Mouse (Mus musculus) liver, adult 2 months (tissue): ENCODE results near the gene Usf2. TPM values are rescaled to one million over a fixed set of nuclear protein-coding genes. Genes with fewer than 3 reads are reported as not detected.
"Not testable (repeated sequence)": the region's sequence is repeated elsewhere in the genome, so short reads cannot be mapped to it uniquely, and the experiment has no call there.

Source experiments
- DNase-seq: peaks from one replicate; pipeline ENCODE4 v3.0.0-alpha.2; 2011; ENCODE audit warnings: low read depth, low spot score; ENCODE audit errors: extremely low read depth
- H3K27ac ChIP-seq: fragments of 200-500 bp; replicated peaks from 2 replicates; pipeline ENCODE4 v1.5.1; 2012; ENCODE audit warnings: low read depth, mild to moderate bottlenecking, control low read depth, inconsistent platforms, low read length; ENCODE audit not compliant: insufficient read depth
- H3K27me3 ChIP-seq: fragments of 200-500 bp; 2 replicates; pipeline ENCODE4 v1.6.1; 2012; ENCODE audit warnings: mild to moderate bottlenecking, moderate library complexity, low read length, inconsistent platforms; ENCODE audit not compliant: control insufficient read depth, insufficient read depth
- H3K36me3 ChIP-seq: fragments of 200-500 bp; 2 replicates; pipeline ENCODE4 v1.6.1; 2012; ENCODE audit warnings: low read length, inconsistent platforms; ENCODE audit not compliant: control insufficient read depth, insufficient read depth
- H3K4me1 ChIP-seq: fragments of 200-500 bp; 2 replicates; pipeline ENCODE4 v1.6.1; 2011; ENCODE audit warnings: low read length; ENCODE audit not compliant: control insufficient read depth, insufficient read depth
- H3K4me3 ChIP-seq: fragments of 200-500 bp; 2 replicates; pipeline ENCODE4 v1.5.1; 2011; ENCODE audit warnings: low read depth, mild to moderate bottlenecking, control low read depth, low read length, moderate library complexity; ENCODE audit not compliant: insufficient read depth
- H3K79me2 ChIP-seq: fragments of 200-500 bp; 2 replicates; pipeline ENCODE4 v1.6.1; 2012; ENCODE audit warnings: inconsistent platforms, mild to moderate bottlenecking, low read length, moderate library complexity; ENCODE audit not compliant: control insufficient read depth, insufficient read depth
- H3K9ac ChIP-seq: fragments of 200-500 bp; 2 replicates; pipeline ENCODE4 v1.6.1; 2012; ENCODE audit warnings: low read depth, mild to moderate bottlenecking, control low read depth, inconsistent platforms, low read length
- CTCF ChIP-seq: fragments of 200-500 bp; IDR thresholded peaks from 2 replicates; pipeline ENCODE4 v1.5.1; 2011; ENCODE audit warnings: low read depth, low read length, control low read depth
- POLR2A ChIP-seq: fragments of 200-500 bp; IDR thresholded peaks from 2 replicates; pipeline ENCODE4 v1.6.1; 2011; ENCODE audit warnings: low read length, control low read depth; ENCODE audit not compliant: insufficient read depth; ENCODE audit errors: extremely low read depth
- WGBS: fragments of 180-500 bp; shearing (Covaris S2); methylation state at CpG from one replicate; pipeline ENCODE4 v1.1.7; 2018; 5-methylcytosine and 5-hydroxymethylcytosine counted together
- polyA plus RNA-seq: library from polyadenylated mRNA; depleted of rRNA; stranded (reverse); fragments of >200 nt; gene quantifications from 2 replicates; pipeline ENCODE4 v1.2.3, GENCODE M21; 2012
- total RNA-seq: library from RNA; depleted of rRNA; stranded (reverse); fragments of >200 nt; gene quantifications from 2 replicates; pipeline ENCODE4 v1.2.3, GENCODE M21; 2014

Gene Usf2
- total and polyA plus RNA-seq, 2 experiments: 40.5 to 161 TPM

GRCm38 (mm10) chr7:30942365-30942764 is 14.2 kb downstream of the Usf2 start:
- H3K79me2 ChIP-seq, H3K4me1 ChIP-seq, H3K36me3 ChIP-seq, H3K27me3 ChIP-seq: not testable (repeated sequence)
- H3K4me3 ChIP-seq: peak overlapping the region; percentile 41
- peak overlapping the region; percentile 38 for H3K9ac ChIP-seq
- peak; percentile 23; the same call in 1 of the 2 replicates for TF ChIP-seq POLR2A
- H3K27ac ChIP-seq: peak overlapping the region; percentile 43
- peak; percentile 17 for DNase-seq
- WGBS: 44% methylated on average over 3 of the region's 3 CpGs

DNA sequence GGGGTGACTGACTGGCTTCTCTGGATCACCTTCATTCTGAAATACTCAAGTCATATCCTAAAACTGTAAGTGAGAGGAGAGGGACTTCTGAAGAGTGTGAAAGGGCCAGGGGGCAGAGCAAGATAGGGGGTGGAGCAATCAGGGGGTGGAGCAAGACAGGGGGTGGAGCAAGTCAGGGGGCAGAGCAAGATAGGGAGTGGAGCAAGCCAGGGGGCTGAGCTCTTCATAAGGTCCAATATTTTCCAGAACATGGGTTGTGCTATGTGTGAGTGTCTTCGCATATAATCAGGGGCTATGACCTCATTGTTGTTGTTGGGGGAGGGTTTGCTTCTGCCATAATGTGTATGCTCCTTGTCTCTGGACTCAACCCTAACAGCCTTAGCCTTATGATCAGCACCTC is 16.5 kb downstream of the Usf2 start:
- H3K4me3 ChIP-seq, H3K36me3 ChIP-seq, H3K4me1 ChIP-seq, H3K9ac ChIP-seq, H3K27me3 ChIP-seq, H3K79me2 ChIP-seq, H3K27ac ChIP-seq: not testable (repeated sequence)
- WGBS: 42% methylated on average over 1 of the region's 1 CpGs
- TF ChIP-seq POLR2A: 0 out of 2 replicates have a peak, but pooled peaks have one; percentile 20
- DNase-seq: peak; percentile 59

DNA sequence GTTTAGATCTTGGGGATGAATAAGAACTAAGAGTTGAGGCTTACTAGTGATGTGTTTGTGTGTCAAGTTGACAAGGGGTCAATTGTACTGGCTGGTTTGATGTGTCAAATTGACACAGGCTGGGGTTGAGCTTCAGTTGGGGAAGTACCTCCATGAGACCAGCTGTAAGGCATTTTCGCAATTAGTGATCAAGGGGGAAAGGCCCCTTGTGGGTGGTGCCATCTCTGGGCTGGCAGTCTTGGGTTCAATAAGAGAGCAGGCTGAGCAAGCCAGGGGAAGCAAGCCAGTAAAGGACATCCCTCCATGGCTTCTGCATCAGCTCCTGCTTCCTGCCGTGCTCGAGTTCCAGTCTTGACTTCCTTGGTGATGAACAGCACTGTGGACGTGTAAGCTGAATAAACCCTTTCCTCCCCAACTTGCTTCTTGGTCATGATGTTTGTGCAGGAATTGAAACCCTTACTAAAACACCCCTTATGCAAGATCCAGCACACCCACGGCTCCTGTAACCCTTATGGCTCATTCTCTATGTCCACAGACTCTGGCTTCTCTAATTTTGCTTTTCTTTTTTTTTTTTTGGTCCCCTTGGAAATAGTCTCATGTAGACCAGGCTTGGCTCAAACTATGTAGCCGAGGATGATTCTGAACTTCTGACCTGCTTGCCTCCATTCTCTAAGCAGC is 21.0 kb downstream of the Usf2 start:
- H3K27me3 ChIP-seq, H3K9ac ChIP-seq, DNase-seq, H3K4me1 ChIP-seq, H3K36me3 ChIP-seq, H3K27ac ChIP-seq, H3K4me3 ChIP-seq, H3K79me2 ChIP-seq: not testable (repeated sequence)
- 79% methylated on average over 6 of the region's 6 CpGs for WGBS

DNA sequence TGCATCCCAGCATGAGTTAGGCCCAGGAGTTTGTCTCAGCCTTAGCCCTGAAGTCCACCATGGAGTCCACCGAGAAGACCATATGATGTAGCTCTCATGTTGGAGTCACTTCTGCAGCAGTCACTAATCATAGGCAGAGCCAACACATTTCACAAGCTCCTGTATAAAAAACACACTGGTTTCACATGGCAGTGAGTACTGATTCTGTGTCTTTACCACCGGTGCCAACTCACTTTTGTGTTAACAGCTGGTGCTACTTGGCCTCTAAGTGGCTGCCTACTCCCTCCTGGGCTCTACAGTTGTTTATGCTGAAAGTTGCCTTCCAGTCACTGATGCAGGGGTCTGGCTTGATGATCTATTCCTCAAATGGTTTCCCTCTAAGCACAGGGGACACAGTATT is 32.0 kb downstream of the Usf2 start, which contains the start of gene Hamp2:
Gene Hamp2 (minus strand): TSS at position 101 of the 400 bp plus-strand sequence.
- not testable (repeated sequence) for DNase-seq, H3K79me2 ChIP-seq, H3K4me1 ChIP-seq, H3K27ac ChIP-seq, H3K4me3 ChIP-seq, H3K36me3 ChIP-seq, H3K9ac ChIP-seq, H3K27me3 ChIP-seq
- WGBS: 54% methylated on average over 2 of the region's 2 CpGs

- no peaks in the 10 kb centered on the region for H3K4me1 ChIP-seq
- TF ChIP-seq POLR2A (no peak), CTCF (no peak)
- WGBS: 21% methylated on average over 3 of the region's 3 CpGs
- DNase-seq: peak; percentile 51
- no peaks in the 10 kb centered on the region for H3K79me2 ChIP-seq
- H3K27me3 ChIP-seq: no peaks in the 10 kb centered on the region
- H3K4me3 ChIP-seq: no peak overlapping the region
- no peak overlapping the region for H3K27ac ChIP-seq
- H3K9ac ChIP-seq: no peak overlapping the region
- no peaks in the 10 kb centered on the region for H3K36me3 ChIP-seq
These were observed 32.5 kb downstream of the Usf2 start for GRCm38 (mm10) chr7:30924071-30924470.

GRCm38 (mm10) chr7:30922490-30922889 is 34.1 kb downstream of the Usf2 start:
- H3K36me3 ChIP-seq, DNase-seq, H3K4me3 ChIP-seq, H3K27me3 ChIP-seq, H3K4me1 ChIP-seq, H3K79me2 ChIP-seq, H3K9ac ChIP-seq, H3K27ac ChIP-seq: not testable (repeated sequence)
- 64% methylated on average over 3 of the region's 3 CpGs for WGBS
